Mouse (Mus musculus): ENCODE results near the gene Mrpl42. TPM values are rescaled to one million over a fixed set of nuclear protein-coding genes. Genes with fewer than 3 reads are reported as not detected.

Gene Mrpl42
- polyA plus RNA-seq, 1 experiment from 2014 or later = 297 TPM

- Histone ChIP-seq H3K9me3 (ENCODE audit: control insufficient read depth, low read length) (no peaks in the 10 kb centered on the region), H3K27ac (ENCODE audit: low read depth, low read length) (no peak overlapping the region), H3K4me1 (replicated peaks; ENCODE audit: control insufficient read depth, insufficient read depth, low read length) (no peaks in the 10 kb centered on the region), H3K27me3 (ENCODE audit: control insufficient read depth, insufficient read depth, low read length) (no peaks in the 10 kb centered on the region), H3K4me3 (ENCODE audit: low read depth, low read length) (no peak overlapping the region), H3K4me2 (replicated peaks; ENCODE audit: low read depth, low read length) (no peak overlapping the region), H3K36me3 (ENCODE audit: control insufficient read depth, insufficient read depth, low read length) (no peaks in the 10 kb centered on the region), H3K9ac (ENCODE audit: low read depth, low read length) (no peak overlapping the region)
- ATAC-seq (ENCODE audit: low FRiP score) (no peak), DNase-seq (ENCODE audit: low spot score) (no peak)
- WGBS = 94% methylated on average over 4 of the region's 4 CpGs
Measured at GRCm38 (mm10) chr10:95542916-95543315, 41.2 kb upstream of the Mrpl42 start.

GRCm38 (mm10) chr10:95539841-95540240, 38.1 kb upstream of the Mrpl42 start:
- ATAC-seq (ENCODE audit: low FRiP score) = no peak
- 92% methylated on average over 3 of the region's 3 CpGs for WGBS

GRCm38 (mm10) chr10:95539260-95539659, 37.5 kb upstream of the Mrpl42 start:
- Histone ChIP-seq H3K9me3 (ENCODE audit: control insufficient read depth, low read length) (no peaks in the 10 kb centered on the region), H3K4me3 (ENCODE audit: low read depth, low read length) (no peak overlapping the region), H3K4me1 (replicated peaks; ENCODE audit: control insufficient read depth, insufficient read depth, low read length) (no peaks in the 10 kb centered on the region), H3K36me3 (ENCODE audit: control insufficient read depth, insufficient read depth, low read length) (no peaks in the 10 kb centered on the region), H3K4me2 (replicated peaks; ENCODE audit: low read depth, low read length) (no peak overlapping the region), H3K27ac (ENCODE audit: low read depth, low read length) (no peak overlapping the region), H3K9ac (ENCODE audit: low read depth, low read length) (no peak overlapping the region), H3K27me3 (ENCODE audit: control insufficient read depth, insufficient read depth, low read length) (no peaks in the 10 kb centered on the region)
- no peak for DNase-seq (ENCODE audit: low spot score)
- WGBS = 89% methylated on average over 3 of the region's 3 CpGs
- ATAC-seq (ENCODE audit: low FRiP score) = no peak

More at GRCm38 (mm10) chr10:95539841-95540240, 38.1 kb upstream of the Mrpl42 start:
- Histone ChIP-seq H3K9ac (ENCODE audit: low read depth, low read length) (no peak overlapping the region), H3K4me1 (replicated peaks; ENCODE audit: control insufficient read depth, insufficient read depth, low read length) (no peaks in the 10 kb centered on the region), H3K9me3 (ENCODE audit: control insufficient read depth, low read length) (no peaks in the 10 kb centered on the region), H3K4me3 (ENCODE audit: low read depth, low read length) (no peak overlapping the region), H3K27ac (ENCODE audit: low read depth, low read length) (no peak overlapping the region), H3K27me3 (ENCODE audit: control insufficient read depth, insufficient read depth, low read length) (no peaks in the 10 kb centered on the region), H3K36me3 (ENCODE audit: control insufficient read depth, insufficient read depth, low read length) (no peaks in the 10 kb centered on the region), H3K4me2 (replicated peaks; ENCODE audit: low read depth, low read length) (no peak overlapping the region)
- no peak for DNase-seq (ENCODE audit: low spot score)

GRCm38 (mm10) chr10:95536222-95536541, 34.4 kb upstream of the Mrpl42 start:
- Histone ChIP-seq H3K9me3 (ENCODE audit: control insufficient read depth, low read length) (no peaks in the 10 kb centered on the region), H3K9ac (ENCODE audit: low read depth, low read length) (no peak overlapping the region), H3K4me1 (replicated peaks; ENCODE audit: control insufficient read depth, insufficient read depth, low read length) (no peaks in the 10 kb centered on the region), H3K27ac (ENCODE audit: low read depth, low read length) (no peak overlapping the region), H3K36me3 (ENCODE audit: control insufficient read depth, insufficient read depth, low read length) (no peaks in the 10 kb centered on the region), H3K4me2 (replicated peaks; ENCODE audit: low read depth, low read length) (no peak overlapping the region), H3K4me3 (ENCODE audit: low read depth, low read length) (no peak overlapping the region), H3K27me3 (ENCODE audit: control insufficient read depth, insufficient read depth, low read length) (no peaks in the 10 kb centered on the region)
- 96% methylated on average over 6 of the region's 6 CpGs for WGBS
- ATAC-seq (ENCODE audit: low FRiP score) (no peak), DNase-seq (ENCODE audit: low spot score) (no peak)

- ATAC-seq (ENCODE audit: low FRiP score) (no peak), DNase-seq (ENCODE audit: low spot score) (no peak)
- 92% methylated on average over 8 of the region's 8 CpGs for WGBS
Measured at GRCm38 (mm10) chr10:95535399-95536221, 33.9 kb upstream of the Mrpl42 start.

GRCm38 (mm10) chr10:95533382-95533781, 31.6 kb upstream of the Mrpl42 start:
- no peak for DNase-seq (ENCODE audit: low spot score)
- Histone ChIP-seq H3K9ac (ENCODE audit: low read depth, low read length) (no peak overlapping the region), H3K36me3 (ENCODE audit: control insufficient read depth, insufficient read depth, low read length) (no peaks in the 10 kb centered on the region), H3K4me3 (ENCODE audit: low read depth, low read length) (no peak overlapping the region), H3K27ac (ENCODE audit: low read depth, low read length) (no peak overlapping the region), H3K9me3 (ENCODE audit: control insufficient read depth, low read length) (no peaks in the 10 kb centered on the region), H3K4me1 (replicated peaks; ENCODE audit: control insufficient read depth, insufficient read depth, low read length) (no peaks in the 10 kb centered on the region), H3K27me3 (ENCODE audit: control insufficient read depth, insufficient read depth, low read length) (no peaks in the 10 kb centered on the region), H3K4me2 (replicated peaks; ENCODE audit: low read depth, low read length) (no peak overlapping the region)
- no peak for ATAC-seq (ENCODE audit: low FRiP score)
- 95% methylated on average over 7 of the region's 7 CpGs for WGBS

More at GRCm38 (mm10) chr10:95535399-95536221, 33.9 kb upstream of the Mrpl42 start:
- Histone ChIP-seq H3K27ac (ENCODE audit: low read depth, low read length) (no peak overlapping the region), H3K9ac (ENCODE audit: low read depth, low read length) (no peak overlapping the region), H3K4me1 (replicated peaks; ENCODE audit: control insufficient read depth, insufficient read depth, low read length) (no peaks in the 10 kb centered on the region), H3K36me3 (ENCODE audit: control insufficient read depth, insufficient read depth, low read length) (no peaks in the 10 kb centered on the region), H3K9me3 (ENCODE audit: control insufficient read depth, low read length) (no peaks in the 10 kb centered on the region), H3K27me3 (ENCODE audit: control insufficient read depth, insufficient read depth, low read length) (no peaks in the 10 kb centered on the region), H3K4me3 (ENCODE audit: low read depth, low read length) (no peak overlapping the region), H3K4me2 (replicated peaks; ENCODE audit: low read depth, low read length) (no peak overlapping the region)

GRCm38 (mm10) chr10:95532916-95533315, 31.2 kb upstream of the Mrpl42 start:
- Histone ChIP-seq H3K4me1 (replicated peaks; ENCODE audit: control insufficient read depth, insufficient read depth, low read length) (no peaks in the 10 kb centered on the region), H3K9ac (ENCODE audit: low read depth, low read length) (no peak overlapping the region), H3K4me2 (replicated peaks; ENCODE audit: low read depth, low read length) (no peak overlapping the region), H3K36me3 (ENCODE audit: control insufficient read depth, insufficient read depth, low read length) (no peaks in the 10 kb centered on the region), H3K9me3 (ENCODE audit: control insufficient read depth, low read length) (no peaks in the 10 kb centered on the region), H3K4me3 (ENCODE audit: low read depth, low read length) (no peak overlapping the region), H3K27ac (ENCODE audit: low read depth, low read length) (no peak overlapping the region), H3K27me3 (ENCODE audit: control insufficient read depth, insufficient read depth, low read length) (no peaks in the 10 kb centered on the region)
- 92% methylated on average over 5 of the region's 5 CpGs for WGBS
- DNase-seq (ENCODE audit: low spot score) (no peak), ATAC-seq (ENCODE audit: low FRiP score) (no peak)

- no peak for DNase-seq (ENCODE audit: low spot score)
- Histone ChIP-seq H3K9ac (ENCODE audit: low read depth, low read length) (no peak overlapping the region), H3K4me3 (ENCODE audit: low read depth, low read length) (no peak overlapping the region), H3K27me3 (ENCODE audit: control insufficient read depth, insufficient read depth, low read length) (no peaks in the 10 kb centered on the region), H3K4me1 (replicated peaks; ENCODE audit: control insufficient read depth, insufficient read depth, low read length) (no peaks in the 10 kb centered on the region), H3K4me2 (replicated peaks; ENCODE audit: low read depth, low read length) (no peak overlapping the region), H3K36me3 (ENCODE audit: control insufficient read depth, insufficient read depth, low read length) (no peaks in the 10 kb centered on the region), H3K27ac (ENCODE audit: low read depth, low read length) (no peak overlapping the region), H3K9me3 (ENCODE audit: control insufficient read depth, low read length) (no peaks in the 10 kb centered on the region)
- ATAC-seq (ENCODE audit: low FRiP score) = no peak
- WGBS = 49% methylated on average over 2 of the region's 2 CpGs
Measured at GRCm38 (mm10) chr10:95530551-95531121, 28.9 kb upstream of the Mrpl42 start.
